Mouse (Mus musculus) lung, embryonic 16.5 days (tissue): Measurements from ENCODE around the gene Lrp10. TPM values are rescaled to one million over a fixed set of nuclear protein-coding genes. Genes with fewer than 3 reads are reported as not detected.
A peak's percentile ranks its signal among the peaks of the same experiment; 100 is the strongest.

ENCODE experiments used
- ATAC-seq: fragments of 200-750 bp; cut with Nextera tagmentation; 2 replicates; pipeline ENCODE4 v1.8.0; 2017; ENCODE audit warnings: low read depth, mild to moderate bottlenecking, moderate library complexity
- H3K27ac ChIP-seq: fragments of 300-500 bp; sonication (generic); 2 replicates; pipeline ENCODE4 v1.5.1; 2014; ENCODE audit warnings: mild to moderate bottlenecking, control low read depth, low read length
- H3K27me3 ChIP-seq: fragments of 300-500 bp; sonication (generic); 2 replicates; pipeline ENCODE4 v1.6.1; 2014; ENCODE audit warnings: low read depth, low read length, mixed read lengths; ENCODE audit not compliant: control insufficient read depth, insufficient read depth
- H3K36me3 ChIP-seq: fragments of 300-500 bp; sonication (generic); 2 replicates; pipeline ENCODE4 v1.6.1; 2014; ENCODE audit warnings: low read length; ENCODE audit not compliant: control insufficient read depth, insufficient read depth
- H3K4me1 ChIP-seq: fragments of 300-500 bp; sonication (generic); replicated peaks from 2 replicates; pipeline ENCODE4 v1.6.1; 2014; ENCODE audit warnings: low read length, mixed read lengths; ENCODE audit not compliant: control insufficient read depth, insufficient read depth
- H3K4me2 ChIP-seq: fragments of 300-500 bp; sonication (generic); 2 replicates; pipeline ENCODE4 v1.6.1; 2014; ENCODE audit warnings: low read depth, low read length, control low read depth
- H3K4me3 ChIP-seq: fragments of 300-500 bp; sonication (generic); 2 replicates; pipeline ENCODE4 v1.5.1; 2014; ENCODE audit warnings: mild to moderate bottlenecking, low read length, control low read depth
- H3K9ac ChIP-seq: fragments of 300-500 bp; sonication (generic); 2 replicates; pipeline ENCODE4 v1.6.1; 2014; ENCODE audit warnings: low read length, control low read depth
- H3K9me3 ChIP-seq: fragments of 300-500 bp; sonication (generic); 2 replicates; pipeline ENCODE4 v1.6.1; 2016; ENCODE audit warnings: low read length; ENCODE audit not compliant: control insufficient read depth
- WGBS: fragments of 180-500 bp; shearing (Covaris S2); extraction: QIAGEN DNeasy Blood & Tissue Kit; methylation state at CpG from one replicate; pipeline ENCODE4 v1.1.7; 2014; 5-methylcytosine and 5-hydroxymethylcytosine counted together
- polyA plus RNA-seq: library from polyadenylated mRNA; unstranded; fragments of >200 nt; fragmentation: Nextera tagmentation; extraction: Ambion mirVana; gene quantifications from 2 replicates; pipeline ENCODE4 v1.2.1, GENCODE M21; 2015

The Lrp10 gene
- polyA plus RNA-seq, 1 experiment from 2014 or later: 61.9 TPM

DNA sequence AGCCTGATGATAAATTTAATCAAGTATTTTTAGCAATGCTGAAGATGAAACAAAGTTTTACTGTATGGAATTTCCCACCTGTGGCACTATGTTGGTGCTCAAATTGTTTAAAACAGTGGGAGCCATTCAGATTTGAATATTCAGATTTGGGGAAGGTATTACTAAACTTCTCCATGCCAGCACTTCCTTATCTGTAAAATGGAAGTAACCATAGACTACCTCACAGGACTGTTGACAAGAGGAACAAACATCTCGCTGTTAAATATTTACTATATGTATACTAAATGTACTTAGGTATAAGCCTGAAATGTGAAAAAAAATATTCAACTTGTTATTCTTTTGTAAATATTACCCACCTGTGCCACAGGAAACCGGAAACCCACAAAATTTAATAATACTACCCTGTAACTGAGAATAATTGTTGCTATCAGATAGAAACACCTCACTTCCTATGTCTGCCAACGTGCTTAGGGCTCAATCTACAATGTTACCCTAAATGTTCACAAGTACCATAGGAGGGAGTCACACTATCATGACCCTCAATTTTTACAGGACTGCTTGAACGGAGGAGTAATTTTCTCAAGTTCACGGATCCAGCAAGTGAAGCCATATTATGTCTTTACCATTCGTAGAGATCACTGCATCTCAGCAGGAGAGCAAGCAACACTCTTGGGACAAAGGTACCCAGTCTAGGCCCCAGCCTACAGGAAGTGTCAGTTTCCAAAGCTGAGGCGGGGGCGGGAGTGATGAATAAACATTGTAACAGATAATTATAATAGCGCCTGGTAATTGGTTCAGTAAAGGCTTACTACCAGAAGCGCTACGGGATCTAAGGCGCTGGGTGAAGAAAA, 604 bp upstream of the Lrp10 start:
- H3K9ac ChIP-seq: peak overlapping the region; percentile 89
- no peaks in the 10 kb centered on the region; the same call in 1 of the 2 replicates for H3K36me3 ChIP-seq
- peak overlapping the region; percentile 91 for H3K4me3 ChIP-seq
- H3K27ac ChIP-seq: peak overlapping the region; percentile 91
- H3K27me3 ChIP-seq: no peaks in the 10 kb centered on the region
- WGBS: 12% methylated on average over 12 of the region's 12 CpGs
- no peaks in the 10 kb centered on the region for H3K9me3 ChIP-seq
- ATAC-seq: peak; percentile 32
- peak overlapping the region; percentile 80 for H3K4me2 ChIP-seq
- peaks cover 8% of the 10 kb centered on the region for H3K4me1 ChIP-seq

DNA sequence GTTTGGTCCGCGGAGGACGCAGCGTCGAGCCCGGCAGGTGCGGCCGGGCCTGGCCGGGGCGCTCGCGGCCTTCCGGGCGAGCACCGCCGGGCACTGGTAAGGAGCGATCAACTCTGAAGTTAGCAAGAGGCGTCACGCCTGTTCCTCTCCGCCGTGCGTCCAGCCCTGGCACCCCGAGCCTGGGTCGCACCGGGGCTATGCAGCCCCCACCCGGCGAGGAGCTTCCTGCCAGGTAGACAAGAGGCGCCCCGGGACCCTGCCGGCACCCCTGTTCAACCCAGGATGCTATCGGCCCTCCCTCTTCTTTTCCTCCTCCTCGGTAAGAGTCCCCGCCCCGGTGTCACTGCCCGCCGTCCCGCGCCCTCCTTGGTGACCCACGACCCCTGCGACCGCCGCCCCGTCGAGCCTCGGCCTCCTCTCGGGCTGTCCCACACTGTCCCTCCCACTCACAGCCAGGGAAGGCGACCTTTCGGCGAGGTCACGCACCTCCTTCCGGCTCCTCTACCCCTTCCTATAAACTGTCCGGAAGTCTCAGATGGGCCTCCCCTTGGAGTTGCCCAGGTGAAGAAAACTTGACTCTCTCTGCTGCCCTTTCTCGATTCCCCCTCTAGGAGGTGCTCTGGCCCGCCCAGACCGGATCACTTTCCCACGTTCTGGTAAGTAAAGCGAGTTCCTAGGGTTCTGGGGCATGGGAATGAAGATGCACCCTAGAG, 512 bp downstream of the Lrp10 start:
- Histone ChIP-seq H3K27me3 (no peaks in the 10 kb centered on the region), H3K4me2 (peak overlapping the region; percentile 80), H3K4me3 (peak overlapping the region; percentile 91), H3K9me3 (no peaks in the 10 kb centered on the region), H3K9ac (peak overlapping the region; percentile 89), H3K4me1 (peaks cover 8% of the 10 kb centered on the region), H3K36me3 (peaks cover 7% of the 10 kb centered on the region), H3K27ac (peak overlapping the region; percentile 91)
- ATAC-seq: peak; percentile 74
- WGBS: under 1% methylated on average over 57 of the region's 57 CpGs

DNA sequence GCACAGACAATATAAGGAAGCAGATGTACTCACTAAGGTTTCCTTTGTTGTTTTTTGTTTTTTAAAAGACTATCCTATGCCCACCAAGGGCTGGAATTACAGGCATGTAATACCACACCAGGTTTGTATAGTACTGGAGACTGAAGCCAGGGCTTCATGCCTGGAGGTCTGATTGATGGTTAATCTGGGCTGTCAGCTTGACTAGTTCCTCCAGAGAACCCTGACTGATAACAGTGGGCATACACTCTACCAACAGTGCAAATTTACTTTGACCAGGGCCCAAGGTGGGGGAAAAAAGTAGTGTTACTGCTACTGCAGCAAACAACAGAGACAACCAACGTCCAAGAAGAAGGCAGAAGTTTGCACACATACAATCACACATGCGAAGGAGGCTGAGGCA, 7.5 kb downstream of the Lrp10 start:
- H3K9me3 ChIP-seq: no peaks in the 10 kb centered on the region
- H3K4me1 ChIP-seq: peaks cover 16% of the 10 kb centered on the region
- ATAC-seq: no peak; the same call in 1 of the 2 replicates
- H3K27ac ChIP-seq: peak overlapping the region; percentile 72; the same call in 1 of the 2 replicates
- H3K4me3 ChIP-seq: no peak overlapping the region
- no peak overlapping the region for H3K9ac ChIP-seq
- WGBS: 82% methylated on average over 2 of the region's 2 CpGs
- no peak overlapping the region for H3K4me2 ChIP-seq
- H3K27me3 ChIP-seq: no peaks in the 10 kb centered on the region
- H3K36me3 ChIP-seq: peaks cover 16% of the 10 kb centered on the region

DNA sequence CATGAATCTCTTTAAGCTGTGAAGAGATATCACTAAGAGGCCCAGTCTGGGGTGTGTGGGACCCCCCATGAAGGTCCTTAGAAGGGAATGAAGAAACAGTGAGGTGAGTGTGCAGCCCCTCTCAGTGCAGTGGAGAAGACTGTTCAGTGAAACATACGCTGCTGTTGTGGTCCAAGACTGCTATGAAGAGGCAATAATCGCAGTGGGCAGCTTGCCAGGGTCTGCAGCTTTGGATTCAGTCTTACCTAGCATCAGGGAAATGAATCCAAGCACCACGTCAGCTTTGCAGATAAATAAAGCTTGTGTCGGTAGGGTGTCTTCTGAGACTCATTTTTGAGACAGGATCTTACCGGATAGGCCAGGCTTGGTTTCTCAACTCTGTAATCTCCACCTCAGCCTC, 8.7 kb downstream of the Lrp10 start:
- H3K4me3 ChIP-seq: no peak overlapping the region
- H3K4me1 ChIP-seq: peaks cover 22% of the 10 kb centered on the region
- peaks cover 16% of the 10 kb centered on the region for H3K36me3 ChIP-seq
- ATAC-seq: no peak
- no peaks in the 10 kb centered on the region for H3K27me3 ChIP-seq
- H3K9me3 ChIP-seq: no peaks in the 10 kb centered on the region
- WGBS: 49% methylated on average over 5 of the region's 5 CpGs
- H3K4me2 ChIP-seq: no peak overlapping the region
- no peak overlapping the region for H3K27ac ChIP-seq
- H3K9ac ChIP-seq: no peak overlapping the region

DNA sequence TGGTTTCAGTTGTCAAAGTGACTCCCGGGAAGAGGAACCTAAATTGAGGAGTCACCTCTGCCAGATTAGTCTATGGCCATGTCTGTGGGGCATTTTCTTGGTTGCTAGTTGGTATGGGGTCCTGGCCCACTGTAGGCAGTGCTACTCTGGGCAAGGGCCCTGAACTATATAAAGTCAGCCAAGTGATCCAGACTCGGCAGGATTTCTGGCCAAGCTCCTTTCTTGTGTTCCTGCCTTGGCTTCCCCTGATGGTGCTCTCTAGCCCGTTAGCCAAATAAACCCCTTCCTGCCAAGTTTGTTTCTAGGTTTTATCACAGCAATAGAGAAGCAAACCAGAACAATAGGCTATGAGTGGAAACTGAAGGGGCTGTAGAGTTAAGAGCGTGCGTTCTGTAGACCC, 10.8 kb downstream of the Lrp10 start:
- Histone ChIP-seq H3K9ac (no peak overlapping the region), H3K4me3 (no peak overlapping the region), H3K4me1 (peaks cover 22% of the 10 kb centered on the region), H3K27me3 (peaks cover 4% of the 10 kb centered on the region; the same call in 1 of the 2 replicates), H3K27ac (no peak overlapping the region), H3K4me2 (no peak overlapping the region), H3K36me3 (peaks cover 8% of the 10 kb centered on the region; the same call in 1 of the 2 replicates), H3K9me3 (no peaks in the 10 kb centered on the region)
- 60% methylated on average over 5 of the region's 5 CpGs for WGBS
- no peak for ATAC-seq

DNA sequence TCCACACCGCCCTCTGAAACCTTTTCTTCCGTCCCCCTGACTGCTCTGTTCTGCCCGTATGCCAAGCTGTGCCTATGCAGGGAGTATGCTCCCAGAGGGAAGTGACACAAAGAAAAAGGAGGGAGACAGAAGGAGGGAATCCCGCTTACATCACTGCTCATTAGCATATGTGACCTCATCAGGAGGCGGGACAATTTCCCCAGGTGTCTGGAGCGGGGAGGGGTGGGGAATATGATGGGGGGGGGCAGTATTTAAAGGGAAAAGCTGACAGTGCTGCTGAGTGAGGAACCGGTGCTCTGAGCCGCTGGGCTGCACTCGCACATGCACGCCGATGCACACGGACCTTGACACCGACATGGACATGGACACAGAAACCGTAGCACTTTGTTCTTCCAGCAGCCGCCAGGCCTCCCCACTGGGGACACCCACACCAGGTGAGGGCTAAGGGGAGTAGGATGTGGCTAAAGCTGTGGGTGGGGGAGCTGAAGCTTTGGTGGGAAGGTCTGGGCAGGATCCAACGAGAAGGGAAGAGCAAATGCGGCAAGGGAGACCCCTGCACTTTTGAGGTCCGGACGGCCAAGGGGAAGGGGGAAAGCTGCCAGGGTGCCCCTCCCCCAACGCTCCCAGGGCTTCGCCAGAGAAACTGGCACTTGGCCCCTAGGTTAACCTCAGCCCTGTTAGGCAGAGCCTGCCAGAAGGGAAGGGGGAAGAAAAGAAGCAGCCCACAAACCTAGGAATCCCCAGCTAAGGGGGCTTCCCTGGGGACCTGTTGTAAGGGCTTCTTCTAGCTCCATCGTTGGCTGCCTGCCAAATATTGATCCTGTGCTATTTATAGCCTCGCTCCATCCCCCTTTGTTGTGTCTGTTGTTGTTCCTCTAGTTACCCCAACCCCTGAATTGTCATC, 12.3 kb downstream of the Lrp10 start, which contains the start of gene Rem2:
TSS of gene Rem2 (plus strand) at position 160 of the 904 bp plus-strand sequence.
- Histone ChIP-seq H3K4me1 (peaks cover 22% of the 10 kb centered on the region), H3K36me3 (peaks cover 4% of the 10 kb centered on the region; the same call in 1 of the 2 replicates), H3K9me3 (no peaks in the 10 kb centered on the region), H3K27ac (peak within 1 kb of the TSS; percentile 38; the same call in 1 of the 2 replicates), H3K9ac (peak within 1 kb of the TSS; percentile 73), H3K4me2 (peak within 1 kb of the TSS; percentile 87), H3K4me3 (peak within 1 kb of the TSS; percentile 57), H3K27me3 (peaks cover 6% of the 10 kb centered on the region; the same call in 1 of the 2 replicates)
- peak; percentile 77 for ATAC-seq
- WGBS: 1% methylated on average over 23 of the region's 23 CpGs

DNA sequence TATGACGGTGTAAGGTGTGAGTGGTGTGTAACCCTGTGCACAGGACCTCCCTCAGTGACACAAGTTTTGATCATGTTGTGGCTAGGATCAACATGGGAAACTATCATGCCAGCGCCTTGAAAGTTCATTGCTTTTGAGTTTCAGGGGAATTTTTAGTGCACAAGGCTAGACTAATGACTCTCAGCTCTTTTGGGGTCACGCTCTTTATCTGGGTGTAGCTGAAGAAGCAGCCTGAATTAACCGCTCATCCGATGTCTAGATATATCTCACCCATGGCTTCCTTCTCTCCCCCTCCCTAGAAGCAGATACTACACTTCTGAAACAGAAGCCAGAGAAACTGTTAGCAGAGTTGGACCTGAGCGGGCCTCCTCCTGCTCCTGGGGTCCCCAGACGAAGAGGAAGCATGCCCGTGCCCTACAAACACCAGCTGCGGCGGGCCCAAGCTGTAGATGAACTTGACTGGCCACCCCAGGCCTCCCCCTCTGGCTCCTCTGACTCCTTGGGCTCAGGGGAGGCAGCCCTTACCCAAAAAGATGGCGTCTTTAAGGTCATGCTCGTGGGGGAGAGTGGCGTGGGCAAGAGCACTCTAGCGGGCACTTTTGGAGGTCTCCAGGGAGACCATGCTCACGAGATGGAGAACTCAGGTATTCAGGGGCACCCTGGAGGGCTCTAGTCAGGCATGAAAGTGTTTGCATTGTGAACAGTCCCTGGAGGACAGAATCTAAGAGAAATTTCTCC, 13.4 kb downstream of the Lrp10 start:
- no peaks in the 10 kb centered on the region for H3K36me3 ChIP-seq
- no peak overlapping the region for H3K9ac ChIP-seq
- H3K4me2 ChIP-seq: peak overlapping the region; percentile 87; the same call in 1 of the 2 replicates
- H3K4me3 ChIP-seq: no peak overlapping the region
- H3K27me3 ChIP-seq: peaks cover 6% of the 10 kb centered on the region; the same call in 1 of the 2 replicates
- WGBS: 63% methylated on average over 15 of the region's 15 CpGs
- H3K9me3 ChIP-seq: no peaks in the 10 kb centered on the region
- peaks cover 22% of the 10 kb centered on the region for H3K4me1 ChIP-seq
- peak; percentile 44 for ATAC-seq
- H3K27ac ChIP-seq: peak overlapping the region; percentile 63; the same call in 1 of the 2 replicates

DNA sequence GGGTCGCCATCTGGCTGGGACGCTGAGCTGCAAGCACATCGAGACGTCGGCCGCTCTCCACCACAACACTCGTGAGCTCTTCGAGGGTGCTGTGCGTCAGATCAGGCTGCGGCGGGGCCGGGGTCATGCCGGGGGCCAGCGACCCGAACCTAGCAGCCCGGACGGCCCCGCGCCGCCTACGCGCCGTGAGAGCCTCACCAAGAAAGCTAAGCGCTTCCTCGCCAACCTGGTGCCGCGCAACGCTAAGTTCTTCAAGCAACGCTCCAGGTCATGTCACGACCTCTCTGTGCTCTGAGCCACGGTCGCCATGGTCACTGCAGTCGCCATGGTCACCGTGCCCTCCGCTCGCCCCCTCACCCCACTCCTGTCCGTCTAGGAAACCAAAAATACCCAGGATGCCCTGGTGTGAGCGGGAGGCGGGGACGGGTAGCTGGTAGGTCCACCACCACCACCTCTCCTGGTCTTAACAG, 15.5 kb downstream of the Lrp10 start:
- H3K27me3 ChIP-seq: peaks cover 6% of the 10 kb centered on the region; the same call in 1 of the 2 replicates
- ATAC-seq: no peak
- peak overlapping the region; percentile 43 for H3K4me3 ChIP-seq
- H3K36me3 ChIP-seq: no peaks in the 10 kb centered on the region
- peak overlapping the region; percentile 66 for H3K9ac ChIP-seq
- no peaks in the 10 kb centered on the region for H3K9me3 ChIP-seq
- H3K4me1 ChIP-seq: peaks cover 22% of the 10 kb centered on the region
- no peak overlapping the region for H3K27ac ChIP-seq
- 2% methylated on average over 40 of the region's 40 CpGs for WGBS
- peak overlapping the region; percentile 68 for H3K4me2 ChIP-seq
